Mouse (Mus musculus): ENCODE measurements at regions not wholly inside any gene's neighbourhood (a gene's known extent, or its start where the extent isn't known, plus 50 kb on each side); places are given as distances from the start of the nearest gene placed in this dataset.

DNA sequence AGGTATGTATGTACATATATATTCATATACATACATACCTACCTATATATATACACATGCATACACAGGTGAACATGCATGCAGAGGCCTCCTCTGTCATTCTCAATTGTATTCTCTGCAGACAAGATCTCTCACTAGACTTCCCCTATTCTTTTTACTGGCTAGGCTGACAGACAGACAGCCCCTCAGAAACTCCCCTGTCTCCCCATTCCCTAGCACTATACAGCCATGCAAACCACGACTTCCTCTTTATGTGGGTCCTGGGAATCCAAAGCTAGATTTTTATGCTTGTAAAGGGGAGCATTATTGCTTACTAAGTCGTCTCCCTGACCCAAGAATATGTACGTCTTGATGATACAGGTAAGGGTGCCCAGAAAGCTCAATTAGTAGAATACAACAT lies 86.9 kb downstream of the Fam124b start:
- DNase-seq, result no peak

DNA sequence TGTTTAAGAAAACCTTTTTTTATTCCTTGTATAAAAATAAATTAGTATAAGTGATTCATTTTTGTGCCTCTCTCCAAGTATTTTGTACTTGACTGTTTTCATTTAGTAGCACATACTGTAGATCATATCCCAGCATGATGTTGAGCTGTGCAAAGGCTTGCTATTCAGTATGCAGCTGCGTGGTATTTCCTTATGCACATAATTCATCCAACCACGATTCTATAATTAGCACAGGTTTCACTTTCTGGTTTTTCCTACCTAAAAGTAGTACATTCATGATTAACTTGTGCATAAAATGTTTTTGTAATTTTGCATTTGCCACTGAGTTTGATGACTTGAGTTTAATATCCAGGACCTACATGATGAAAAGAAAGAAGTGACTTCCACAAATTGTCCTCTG lies 94.3 kb downstream of the Fam124b start:
- no peak for DNase-seq

DNA sequence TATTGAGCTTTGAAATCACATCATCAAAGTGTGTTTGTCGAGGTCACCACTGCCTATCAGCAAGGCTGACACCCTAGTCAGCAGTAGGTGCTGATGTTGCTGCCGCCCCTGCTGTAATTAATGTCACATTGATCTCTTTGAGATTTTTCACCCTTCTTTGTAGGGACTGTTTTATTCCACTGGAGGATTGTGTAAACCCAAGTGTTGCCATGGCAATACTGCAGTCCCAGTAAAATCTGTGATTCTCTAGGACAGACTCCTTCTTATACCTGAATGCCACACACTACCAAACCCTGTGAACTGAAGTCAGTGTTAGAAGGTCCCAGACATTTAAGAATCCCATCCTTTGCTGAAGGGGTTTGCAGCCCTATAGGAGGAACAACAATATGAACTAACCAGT lies 102.4 kb downstream of the Fam124b start:
- DNase-seq, result no peak

DNA sequence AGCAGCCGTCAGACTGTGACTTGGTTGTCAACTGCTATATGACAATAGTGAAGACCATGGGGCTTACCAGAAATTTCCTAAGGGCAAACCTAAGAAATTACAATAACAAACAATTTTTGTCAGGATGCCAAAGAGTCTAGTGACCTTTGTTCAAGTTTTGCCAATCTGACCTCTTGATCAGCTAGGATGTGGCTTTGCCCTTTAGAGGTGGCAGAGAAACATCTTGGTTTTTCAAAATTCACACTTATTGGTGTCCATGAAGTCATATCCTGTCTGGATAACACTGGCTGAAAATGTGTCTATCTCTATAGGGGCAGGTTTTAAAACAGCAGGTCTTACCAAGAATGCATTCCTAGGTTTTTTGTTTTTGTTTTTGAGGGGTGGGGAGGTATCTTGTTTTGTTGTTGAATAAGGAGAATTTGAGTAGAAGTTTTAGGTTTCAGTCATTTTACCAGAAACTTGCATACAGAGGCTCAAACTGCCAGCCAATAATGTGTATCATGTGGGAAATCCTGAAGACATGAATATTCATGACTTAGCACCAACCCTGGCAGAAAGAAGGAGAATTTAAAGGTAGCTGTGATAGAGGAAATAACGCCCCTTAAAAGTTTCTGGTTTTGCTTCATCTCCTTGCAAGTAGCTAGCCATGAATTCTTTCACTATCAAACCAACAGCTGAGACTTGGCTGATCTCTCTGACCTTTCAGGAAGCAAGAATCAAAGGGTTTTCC lies 110.4 kb downstream of the Fam124b start:
- no peak for DNase-seq

DNA sequence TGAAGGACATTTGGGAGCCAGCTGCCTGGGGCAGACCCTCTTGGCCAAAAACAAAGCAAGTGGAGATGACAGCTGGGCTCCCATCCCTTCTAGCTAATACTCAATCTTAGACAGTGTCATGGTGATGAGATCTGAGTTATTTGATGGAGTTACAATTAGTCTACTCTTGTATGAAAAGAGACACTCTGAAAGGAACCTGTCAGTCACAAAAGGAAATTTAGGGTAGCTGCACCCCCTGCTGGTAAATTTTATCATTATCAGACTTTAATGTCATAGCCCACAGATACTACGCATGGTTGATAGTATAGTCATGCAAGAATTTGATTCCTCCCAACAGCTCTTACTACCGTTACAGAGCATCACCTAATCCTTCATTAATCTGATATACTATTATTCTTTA lies 112.0 kb downstream of the Fam124b start:
- DNase-seq, result peak; percentile 11 to 42

DNA sequence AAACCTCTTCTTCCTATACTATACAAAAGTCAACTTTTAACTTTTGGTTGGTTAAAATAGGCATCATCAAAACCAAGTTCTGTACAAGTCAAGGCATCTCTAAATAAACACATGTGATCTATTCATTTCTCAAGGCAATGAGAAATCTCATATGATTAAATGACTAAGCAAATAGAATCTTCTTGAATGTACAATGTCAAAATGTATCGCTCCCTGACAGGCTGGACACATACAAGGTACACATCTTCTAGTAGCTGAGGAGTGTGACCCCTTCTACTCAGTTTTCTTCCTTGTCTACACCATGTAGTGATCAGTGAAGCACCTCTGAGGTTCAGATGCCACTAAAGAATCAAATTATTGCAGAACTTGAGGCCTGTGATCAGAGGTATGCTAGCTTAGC lies 120.0 kb downstream of the Fam124b start:
- no peak for DNase-seq

DNA sequence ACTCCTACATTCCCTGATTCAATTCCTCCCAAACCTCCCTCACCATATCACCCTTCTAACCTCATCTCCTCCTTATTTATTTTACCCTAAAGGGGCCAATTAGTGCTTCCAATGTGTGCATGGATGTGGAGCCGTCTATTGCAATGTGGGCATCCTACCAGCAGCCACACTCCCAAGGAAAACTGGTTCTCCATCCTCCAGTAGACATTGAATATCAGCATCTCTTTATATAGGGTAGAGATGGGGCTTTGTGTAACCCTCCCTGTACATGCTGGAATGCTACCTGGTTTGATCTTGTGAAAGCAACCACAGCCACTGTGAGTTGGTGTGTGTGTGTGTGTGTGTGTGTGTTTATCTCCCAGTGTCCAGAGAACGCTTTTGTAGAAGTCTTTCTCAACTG lies 126.5 kb downstream of the Fam124b start:
- DNase-seq, result no peak

DNA sequence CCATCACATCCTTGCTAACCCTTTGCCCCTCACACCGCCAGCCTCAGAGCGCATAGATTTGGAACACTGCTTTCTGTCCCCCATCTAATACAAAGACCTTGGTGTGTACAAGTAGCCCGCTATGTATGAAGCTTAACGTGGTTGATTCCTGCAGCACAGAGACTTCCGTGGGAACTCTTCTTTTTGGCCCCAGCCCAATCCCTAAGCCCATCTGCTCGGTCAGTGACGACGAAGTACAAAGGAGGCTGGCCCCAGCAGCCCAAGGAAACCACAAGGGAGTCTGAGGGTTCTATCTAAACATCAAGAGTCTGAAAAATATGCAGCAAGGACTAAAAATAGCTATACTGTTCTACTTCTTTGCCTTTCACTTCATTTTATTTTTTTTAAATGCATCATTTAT lies 126.9 kb downstream of the Fam124b start:
- peak in 1 of 2 experiments; percentile 2 for DNase-seq

DNA sequence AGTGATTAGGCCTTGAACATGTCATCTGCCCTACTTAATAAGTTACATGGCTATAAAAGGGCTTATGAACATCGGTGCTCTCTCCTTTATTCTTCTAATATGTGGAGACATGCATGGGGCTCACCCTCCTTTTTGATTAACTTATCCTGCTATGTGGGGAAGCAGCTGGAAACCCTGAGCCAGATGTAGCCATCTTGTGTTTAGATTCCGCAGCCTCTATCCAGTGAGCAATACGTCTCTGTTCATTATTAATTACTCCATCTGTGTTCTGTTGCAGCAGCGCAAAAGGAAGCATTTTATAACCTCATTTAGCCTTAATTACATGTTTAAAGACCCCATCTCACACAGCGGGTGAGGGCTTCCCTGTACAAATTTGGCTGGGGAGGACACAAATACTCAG lies 129.6 kb downstream of the Fam124b start:
- DNase-seq, result no peak

DNA sequence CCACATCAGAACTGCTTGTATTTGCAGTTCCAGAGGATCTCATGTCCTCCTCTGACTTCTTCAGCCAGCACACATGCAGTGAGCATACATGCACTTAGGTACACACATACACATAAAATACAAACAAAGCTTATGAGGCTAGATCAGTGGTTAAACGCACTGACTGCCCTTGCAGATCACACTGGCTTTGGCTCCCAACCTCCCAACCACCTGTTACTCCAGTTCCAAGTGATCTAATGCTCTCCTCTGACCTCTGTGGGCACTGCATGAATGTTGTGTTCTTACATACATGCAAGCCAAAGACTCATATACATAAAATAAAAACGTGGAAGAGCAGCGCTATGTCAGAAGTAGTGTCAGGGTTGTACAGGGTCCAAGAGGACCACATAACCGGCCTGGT lies 141.9 kb downstream of the Fam124b start:
- DNase-seq, result no peak

DNA sequence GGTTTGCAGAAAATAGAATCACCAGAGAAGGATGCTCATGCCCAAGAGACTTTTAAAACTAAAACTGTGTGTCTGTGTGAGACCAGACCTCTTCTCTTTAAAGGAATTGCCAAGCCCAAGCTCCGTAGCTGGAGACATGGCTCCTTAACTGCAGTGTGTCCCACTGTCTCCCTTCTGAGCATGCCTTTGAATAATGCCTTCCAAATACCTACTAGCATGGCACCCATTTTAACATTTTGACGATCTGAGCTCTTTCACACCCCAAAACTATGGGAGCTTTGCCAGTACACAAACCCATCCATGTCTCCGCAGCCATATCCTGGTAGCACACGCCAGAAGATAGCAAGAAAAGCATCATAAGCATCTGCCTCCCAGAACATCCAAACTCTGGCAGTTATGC lies 143.9 kb downstream of the Fam124b start:
- DNase-seq, result no peak

DNA sequence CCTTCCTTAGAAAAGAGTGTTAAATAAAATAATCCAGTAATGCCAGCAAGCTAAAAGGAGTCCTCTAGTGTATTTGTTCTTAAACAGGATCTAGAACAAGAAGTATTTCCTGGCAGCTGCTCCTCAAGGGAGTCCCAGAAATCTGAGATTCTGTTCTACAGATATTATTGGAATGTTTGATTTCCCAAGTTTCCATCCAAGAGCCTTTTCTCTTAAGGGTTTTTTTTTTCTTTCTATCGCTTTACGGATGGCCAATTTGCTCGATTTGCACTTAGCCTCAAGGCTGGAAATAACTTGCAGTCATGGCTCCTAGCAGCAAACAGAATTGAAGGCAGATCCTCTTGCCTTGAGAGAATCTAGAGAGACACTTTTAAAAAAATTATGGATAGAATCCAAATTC lies 144.3 kb downstream of the Fam124b start:
- no peak for DNase-seq

DNA sequence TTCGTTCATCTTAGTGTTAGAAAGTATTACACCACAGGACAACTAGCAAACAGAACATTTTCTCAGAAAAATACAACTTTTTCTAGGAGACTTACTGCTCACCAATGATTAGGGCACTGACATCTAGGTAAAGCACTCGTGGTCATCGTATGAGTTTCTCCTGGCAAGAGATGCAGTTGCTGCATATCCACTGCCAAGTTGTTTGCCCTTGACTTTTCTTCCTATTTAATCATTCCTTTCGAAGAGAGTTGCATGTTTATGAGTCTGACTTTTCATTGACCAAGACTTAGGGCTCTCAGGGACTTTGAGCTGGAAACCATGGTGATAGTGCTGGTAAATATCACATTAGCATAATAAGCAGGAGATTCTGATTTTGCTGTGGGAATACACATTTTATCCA lies 149.1 kb downstream of the Fam124b start:
- DNase-seq, result peak; percentile 27 to 33

DNA sequence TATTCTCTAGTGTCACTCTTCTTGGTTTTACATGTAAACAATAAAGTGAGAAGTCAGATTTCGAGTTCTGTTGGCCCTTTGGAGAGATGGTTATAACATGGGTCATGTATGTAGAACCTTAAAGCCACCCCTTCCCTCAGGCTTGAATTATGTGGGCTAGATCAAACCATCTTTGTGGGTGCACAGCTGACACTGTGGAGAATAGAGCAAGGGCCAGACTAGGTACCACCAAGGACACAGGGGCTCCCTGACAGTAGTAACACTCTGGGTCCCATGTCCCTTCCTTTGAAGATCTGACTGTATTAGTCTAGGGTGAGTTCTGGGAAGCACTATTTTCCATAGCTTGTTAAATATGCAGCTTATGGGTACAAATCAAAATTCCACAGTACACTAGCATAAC lies 156.2 kb downstream of the Fam124b start:
- DNase-seq, result no peak

DNA sequence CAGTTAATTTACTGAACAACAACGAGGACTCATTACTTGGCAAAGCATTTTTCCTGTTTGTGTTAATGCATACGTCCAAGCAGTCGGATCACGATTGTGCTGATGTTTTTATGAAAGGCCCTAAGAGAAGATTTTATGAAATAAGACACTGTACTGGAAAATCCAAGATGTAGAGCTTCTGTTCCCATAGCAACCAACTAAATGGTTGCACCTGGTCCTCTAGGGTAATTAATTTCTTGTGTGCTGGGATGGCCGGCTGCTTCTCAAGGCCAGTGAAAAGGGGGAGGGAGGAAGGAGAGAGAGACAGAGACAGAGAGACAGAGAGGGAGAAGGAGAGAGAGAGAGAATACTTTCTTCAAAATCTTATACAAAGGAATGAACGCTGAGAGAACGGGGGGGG lies 156.6 kb downstream of the Fam124b start:
- no peak for DNase-seq

DNA sequence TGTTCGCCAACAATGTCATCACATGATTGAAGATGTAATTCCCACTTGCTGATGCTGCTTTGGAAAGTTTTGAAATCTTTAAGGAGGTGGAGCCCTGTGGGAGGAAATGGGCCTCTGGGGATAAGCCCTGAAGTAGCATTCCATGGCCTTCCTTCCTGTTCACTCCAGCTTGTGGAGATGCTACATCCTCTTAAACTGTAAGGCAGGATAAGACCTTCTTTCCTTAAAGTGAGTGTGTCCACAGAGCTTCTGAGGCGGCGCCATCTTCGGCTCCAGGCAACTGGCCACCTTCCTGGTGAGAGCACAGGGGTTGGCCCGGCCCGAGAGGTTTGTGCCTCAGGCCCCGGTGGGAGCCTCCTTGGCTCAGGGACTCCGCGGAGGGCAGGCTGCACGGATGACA lies 173.1 kb downstream of the Fam124b start:
- DNase-seq, result no peak

DNA sequence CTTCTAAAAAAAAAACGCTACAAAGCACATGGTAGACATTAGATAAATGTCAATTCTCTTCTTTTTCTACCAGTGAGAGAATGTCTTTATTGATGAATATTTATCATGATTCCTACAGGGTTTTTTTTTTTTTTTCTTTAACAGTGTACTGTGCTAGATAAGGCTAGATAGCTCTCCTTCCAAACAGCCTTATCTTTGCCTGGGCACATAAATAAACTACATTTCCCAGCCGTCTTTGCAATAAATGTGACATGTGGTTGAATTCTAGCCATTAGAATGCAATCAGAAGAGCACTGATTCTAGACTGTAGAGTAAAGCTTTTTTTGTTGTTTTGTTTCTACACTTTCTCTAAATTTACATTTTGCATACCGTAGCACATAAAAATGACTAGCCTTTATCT lies 177.9 kb downstream of the Fam124b start:
- no peak for DNase-seq

DNA sequence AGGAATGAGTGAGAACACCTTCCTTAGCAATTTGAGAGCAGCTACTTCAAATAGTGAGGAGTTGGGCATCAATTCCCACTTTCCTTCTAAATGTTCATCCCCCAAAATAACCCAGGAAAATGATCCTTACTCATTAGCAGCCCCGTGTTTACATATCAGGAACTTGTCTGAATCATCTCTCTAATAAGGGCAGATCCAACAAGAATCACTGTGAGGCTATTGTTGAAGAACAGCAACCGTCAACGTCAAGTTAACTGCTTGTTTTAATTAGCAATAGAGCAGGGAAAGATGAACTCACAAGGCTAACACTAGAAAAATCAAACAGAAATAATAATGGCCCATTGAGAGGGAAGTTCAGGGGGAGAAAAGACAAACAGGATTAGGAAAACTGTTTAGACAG lies 178.4 kb downstream of the Fam124b start:
- DNase-seq, result no peak

DNA sequence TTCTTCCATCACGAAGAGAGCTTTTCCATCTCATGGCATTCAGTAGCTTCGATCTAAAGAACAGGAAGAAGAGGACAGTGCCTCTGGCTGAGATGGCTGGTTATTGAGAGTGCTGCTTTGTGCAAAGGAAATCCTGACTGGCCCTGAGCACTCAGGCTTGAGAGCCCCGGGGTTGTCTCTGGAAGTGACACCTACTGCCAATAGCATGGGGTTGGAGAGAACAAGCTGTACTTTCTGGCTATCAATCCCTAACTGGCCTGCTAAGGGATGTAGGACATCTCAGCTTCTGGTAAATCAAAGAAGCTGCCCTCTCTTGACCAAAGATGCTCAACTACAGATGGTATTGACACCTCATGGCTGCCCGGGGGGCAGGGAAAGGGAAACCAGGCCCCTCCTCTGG lies 178.2 kb upstream of the Serpine2 start:
- no peak for DNase-seq

DNA sequence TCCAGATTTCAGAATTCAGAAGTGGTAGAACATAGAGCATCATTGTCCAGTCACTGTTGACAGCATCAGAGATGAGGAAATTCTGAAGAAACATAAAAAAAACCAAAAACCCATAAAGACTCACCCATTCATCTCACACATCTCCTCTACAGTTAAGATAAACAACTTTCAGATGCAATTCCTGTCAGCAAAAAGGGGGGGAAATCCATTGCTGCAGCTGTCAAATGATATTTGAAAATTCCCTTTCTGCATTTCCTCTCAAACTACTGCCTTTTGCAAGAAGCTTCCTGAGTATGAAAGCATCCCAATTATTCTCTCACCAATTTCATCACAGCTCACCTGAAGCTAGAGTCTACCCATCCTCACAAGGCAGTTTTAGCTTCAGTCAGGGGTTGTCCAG lies 177.1 kb upstream of the Serpine2 start:
- no peak for DNase-seq

DNA sequence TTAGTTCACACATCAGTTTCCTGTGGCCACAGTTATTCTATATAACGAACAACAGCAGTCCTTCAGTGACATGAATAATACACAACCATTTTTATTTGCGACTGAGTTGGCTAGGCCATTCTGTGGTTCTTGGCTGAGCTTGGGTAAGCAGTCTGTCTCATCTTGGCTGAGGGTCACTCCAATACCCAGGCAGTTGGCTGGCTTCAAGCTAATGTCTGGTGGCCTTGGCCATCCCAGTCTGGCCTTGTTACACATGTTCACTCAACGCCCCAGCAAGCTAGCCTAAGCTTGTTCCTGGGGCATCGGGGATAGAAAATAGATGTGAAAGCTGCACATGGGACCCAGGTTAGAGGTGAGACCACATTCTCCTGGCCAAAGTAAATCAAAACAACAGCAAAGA lies 175.5 kb upstream of the Serpine2 start:
- no peak for DNase-seq

DNA sequence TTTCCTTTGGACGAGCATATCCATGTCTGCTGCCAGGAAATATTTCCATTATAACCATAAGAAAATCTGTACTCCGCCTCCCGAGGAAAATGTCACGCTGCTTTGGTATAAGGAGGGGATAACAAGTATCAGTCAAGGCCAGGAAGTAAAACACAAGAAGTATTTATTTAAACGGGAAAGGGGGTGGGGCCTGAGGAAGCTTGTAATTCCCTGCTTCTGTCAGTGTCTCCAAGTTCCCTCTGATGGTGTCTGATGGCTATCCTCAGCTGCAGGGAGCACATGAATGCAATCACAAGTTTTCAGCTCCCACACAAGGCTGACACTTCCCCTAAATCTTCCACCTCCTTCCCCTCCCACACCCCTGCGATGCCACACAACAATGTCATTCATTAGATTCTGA lies 172.5 kb upstream of the Serpine2 start:
- DNase-seq, result no peak

DNA sequence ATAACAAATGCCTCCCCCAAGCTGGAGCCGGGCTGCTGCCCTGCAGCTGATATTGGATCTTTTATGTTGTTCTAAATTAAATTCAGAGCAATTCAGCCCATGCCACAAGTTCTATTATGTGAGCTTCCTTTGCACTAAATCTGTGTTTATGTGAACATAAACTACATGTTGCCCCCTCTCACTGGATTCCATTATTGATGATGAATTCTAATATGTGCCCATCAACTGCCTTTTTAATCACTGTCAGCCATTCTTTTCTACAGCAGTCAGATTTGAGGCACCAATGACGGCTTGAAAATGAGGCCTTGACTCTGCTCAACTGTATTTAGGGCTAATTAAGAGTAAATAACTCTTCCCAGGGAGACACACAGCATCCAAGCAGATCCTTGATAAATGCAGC lies 172.1 kb upstream of the Serpine2 start:
- no peak for DNase-seq

DNA sequence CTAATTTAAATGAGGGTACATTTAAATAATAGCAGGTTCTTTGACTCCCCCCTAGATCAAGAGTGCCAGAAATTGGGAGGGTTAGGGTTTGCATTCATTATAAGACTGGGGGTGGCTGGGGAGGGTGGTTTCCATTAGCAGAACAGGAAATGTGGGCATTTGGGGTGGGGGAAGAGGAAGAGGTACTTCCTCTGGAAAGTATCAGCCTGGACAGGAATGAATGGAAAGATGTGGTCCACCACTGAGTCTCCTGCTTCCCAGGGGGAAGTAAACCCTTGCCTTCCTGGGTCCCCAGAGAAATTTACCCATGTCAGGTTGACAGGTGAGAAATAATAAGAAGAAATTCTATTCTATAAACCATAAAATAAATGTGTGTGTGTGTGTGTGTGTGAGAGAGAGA lies 171.5 kb upstream of the Serpine2 start:
- no peak for DNase-seq

DNA sequence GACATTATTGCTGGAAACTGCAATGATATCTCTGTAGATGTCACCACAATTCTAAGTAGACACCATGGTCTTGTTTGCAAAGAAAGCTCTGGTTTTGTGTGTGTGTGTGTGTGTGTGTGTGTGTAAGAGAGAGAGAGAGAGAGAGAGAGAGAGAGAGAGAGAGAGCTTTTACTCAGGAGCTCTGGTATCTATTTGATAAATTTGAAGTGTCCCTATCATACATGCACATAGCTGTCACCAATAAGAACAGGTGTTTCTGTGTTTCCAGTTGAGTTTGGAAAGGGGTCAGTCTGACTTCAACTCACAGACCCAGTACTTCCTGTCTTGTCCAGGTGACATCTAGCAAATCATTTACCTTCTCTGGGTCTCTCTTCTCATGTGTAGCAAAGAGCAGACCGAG lies 169.7 kb upstream of the Serpine2 start:
- DNase-seq, result no peak

DNA sequence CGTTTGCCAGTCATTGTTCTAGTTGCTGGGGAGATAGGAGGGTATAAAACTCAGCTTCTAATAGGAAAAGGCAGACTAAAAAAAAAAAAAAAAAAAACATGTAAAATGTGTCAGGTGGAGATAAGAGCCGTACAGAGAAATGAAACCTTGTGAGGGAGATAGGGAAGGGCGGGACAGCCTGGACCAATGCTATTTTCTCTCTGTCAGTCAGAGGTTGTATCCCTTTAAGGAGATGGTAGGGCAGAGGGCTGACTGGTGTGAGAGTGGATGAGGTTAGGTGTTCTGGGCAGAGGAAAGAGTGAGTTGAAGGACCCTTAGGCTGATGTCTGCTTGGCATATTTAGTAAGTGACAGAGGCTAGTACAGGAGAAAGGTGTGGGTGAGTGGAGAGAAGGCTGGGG lies 169.2 kb upstream of the Serpine2 start:
- DNase-seq, result no peak

Data from kidney, postnatal 36 days (tissue).